Mouse (Mus musculus) kidney, adult 2 months (tissue): Measurements from ENCODE around the gene Elovl2. TPM values are rescaled to one million over a fixed set of nuclear protein-coding genes. Genes with fewer than 3 reads are reported as not detected.
"Not testable (repeated sequence)": the region's sequence is repeated elsewhere in the genome, so short reads cannot be mapped to it uniquely, and the experiment has no call there.

Experiments used
- DNase-seq: peaks from one replicate; pipeline ENCODE4 v3.0.0; 2021
- H3K27ac ChIP-seq: fragments of 200-500 bp; 2 replicates; pipeline ENCODE4 v1.5.1; 2012; ENCODE audit warnings: low read depth, low read length, control low read depth, inconsistent platforms; ENCODE audit not compliant: insufficient read depth
- H3K27me3 ChIP-seq: fragments of 200-500 bp; replicated peaks from 2 replicates; pipeline ENCODE4 v1.6.1; 2012; ENCODE audit warnings: mild to moderate bottlenecking, moderate library complexity, low read length, inconsistent platforms; ENCODE audit not compliant: control insufficient read depth, insufficient read depth
- H3K36me3 ChIP-seq: fragments of 200-500 bp; 2 replicates; pipeline ENCODE4 v1.6.1; 2012; ENCODE audit warnings: mild to moderate bottlenecking, moderate library complexity, low read length, inconsistent platforms; ENCODE audit not compliant: control insufficient read depth, insufficient read depth
- H3K4me1 ChIP-seq: fragments of 200-500 bp; 2 replicates; pipeline ENCODE4 v1.6.1; 2011; ENCODE audit warnings: low read length; ENCODE audit not compliant: control insufficient read depth, insufficient read depth
- H3K4me3 ChIP-seq: fragments of 200-500 bp; 2 replicates; pipeline ENCODE4 v1.5.1; 2011; ENCODE audit warnings: mild to moderate bottlenecking, low read depth, low read length, control low read depth; ENCODE audit not compliant: insufficient read depth
- CTCF ChIP-seq: fragments of 200-500 bp; conservative IDR thresholded peaks from 2 replicates; pipeline ENCODE4 v1.5.1; 2011; ENCODE audit warnings: low read depth, mild to moderate bottlenecking, control low read depth, low read length, moderate library complexity, mixed read lengths; ENCODE audit not compliant: insufficient read depth, insufficient read length
- POLR2A ChIP-seq: fragments of 200-500 bp; IDR thresholded peaks from one replicate; pipeline ENCODE4 v1.6.1; 2011; ENCODE audit warnings: low read depth, low read length, control low read depth
- WGBS: fragments of 180-500 bp; shearing (Covaris S2); methylation state at CpG from one replicate; pipeline ENCODE4 v1.1.7; 2018; 5-methylcytosine and 5-hydroxymethylcytosine counted together
- polyA plus RNA-seq: library from polyadenylated mRNA; depleted of rRNA; stranded (reverse); fragments of >200 nt; gene quantifications from 2 replicates; pipeline ENCODE4 v1.2.3, GENCODE M21; 2012; rRNA removed

The Elovl2 gene
- polyA plus RNA-seq, result 31.7 and 34.6 TPM in 2 replicates

DNA sequence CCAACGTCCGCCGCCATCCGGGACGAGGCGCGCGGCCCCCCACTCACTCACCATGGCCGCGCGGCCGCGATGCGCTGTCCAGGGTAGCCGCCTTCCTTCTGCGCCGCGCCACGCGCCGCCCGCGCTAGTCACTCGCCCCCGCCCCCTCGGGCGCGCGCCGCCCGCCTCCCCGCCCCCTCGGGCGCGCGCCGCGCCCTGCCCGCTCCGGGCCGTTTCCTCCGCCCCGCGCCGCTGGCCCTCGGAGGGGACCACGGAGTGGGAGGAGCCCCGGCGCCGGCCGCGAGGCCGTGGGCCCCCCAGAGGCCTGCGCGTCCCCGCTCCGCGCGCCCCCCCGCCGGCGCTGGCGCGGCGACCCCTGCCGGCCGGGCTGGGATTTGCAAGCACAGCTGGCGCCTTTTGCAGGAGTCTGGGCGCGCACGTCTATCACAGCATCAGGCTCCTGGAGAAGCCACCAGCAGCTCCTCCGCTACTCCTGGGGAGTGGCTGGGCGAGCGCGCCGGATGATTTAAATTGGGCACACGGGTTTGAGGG lies at the start of gene Elovl2:
Elovl2 (minus strand) TSS at position 102 of the 531 bp plus-strand sequence.
- Histone ChIP-seq H3K36me3 (no peaks in the 10 kb centered on the region), H3K4me1 (peaks cover 9% of the 10 kb centered on the region; the same call in 1 of the 2 replicates), H3K27ac (no peak within 1 kb of the TSS), H3K27me3 (no peaks in the 10 kb centered on the region), H3K4me3 (peak within 1 kb of the TSS; percentile 42)
- DNase-seq, result peak; percentile 80
- 2% methylated on average over 74 of the region's 77 CpGs for WGBS
- TF ChIP-seq POLR2A (no peak), CTCF (peak; percentile 40)

DNA sequence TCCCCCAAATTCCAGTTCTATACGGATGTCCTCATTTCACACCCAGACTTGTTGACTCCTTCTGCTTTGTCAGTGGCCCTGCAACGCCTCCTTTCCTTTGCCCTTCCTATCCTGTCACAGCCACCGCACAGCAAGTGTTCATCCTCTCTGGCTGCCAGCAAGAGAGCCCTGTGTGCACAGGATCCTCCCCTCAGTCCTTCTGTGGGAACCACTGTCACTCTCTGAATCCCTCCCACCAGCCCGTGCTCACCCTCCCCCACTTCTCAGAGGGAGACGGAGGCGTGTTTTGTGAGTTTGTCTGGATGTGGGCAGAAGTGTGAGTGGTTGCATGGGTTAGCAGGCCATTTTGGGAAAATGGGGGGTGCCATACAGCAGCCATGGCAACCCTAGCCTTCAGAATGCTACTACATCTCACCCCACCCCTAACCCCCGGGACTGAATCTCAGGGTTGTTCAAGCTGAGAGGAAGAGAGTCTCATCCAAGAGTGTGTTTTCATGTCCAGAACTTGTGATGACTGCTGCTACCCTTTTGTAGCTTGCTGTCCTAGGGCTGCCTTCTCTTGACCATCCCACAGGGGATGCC lies 47.7 kb upstream of the Elovl2 start:
- DNase-seq, result no peak
- H3K36me3 ChIP-seq, result no peaks in the 10 kb centered on the region
- H3K27ac ChIP-seq, result no peak overlapping the region
- H3K4me3 ChIP-seq, result no peak overlapping the region
- TF ChIP-seq POLR2A (no peak), CTCF (no peak)
- no peaks in the 10 kb centered on the region for H3K27me3 ChIP-seq
- WGBS, result 44% methylated on average over 7 of the region's 7 CpGs
- no peaks in the 10 kb centered on the region for H3K4me1 ChIP-seq

DNA sequence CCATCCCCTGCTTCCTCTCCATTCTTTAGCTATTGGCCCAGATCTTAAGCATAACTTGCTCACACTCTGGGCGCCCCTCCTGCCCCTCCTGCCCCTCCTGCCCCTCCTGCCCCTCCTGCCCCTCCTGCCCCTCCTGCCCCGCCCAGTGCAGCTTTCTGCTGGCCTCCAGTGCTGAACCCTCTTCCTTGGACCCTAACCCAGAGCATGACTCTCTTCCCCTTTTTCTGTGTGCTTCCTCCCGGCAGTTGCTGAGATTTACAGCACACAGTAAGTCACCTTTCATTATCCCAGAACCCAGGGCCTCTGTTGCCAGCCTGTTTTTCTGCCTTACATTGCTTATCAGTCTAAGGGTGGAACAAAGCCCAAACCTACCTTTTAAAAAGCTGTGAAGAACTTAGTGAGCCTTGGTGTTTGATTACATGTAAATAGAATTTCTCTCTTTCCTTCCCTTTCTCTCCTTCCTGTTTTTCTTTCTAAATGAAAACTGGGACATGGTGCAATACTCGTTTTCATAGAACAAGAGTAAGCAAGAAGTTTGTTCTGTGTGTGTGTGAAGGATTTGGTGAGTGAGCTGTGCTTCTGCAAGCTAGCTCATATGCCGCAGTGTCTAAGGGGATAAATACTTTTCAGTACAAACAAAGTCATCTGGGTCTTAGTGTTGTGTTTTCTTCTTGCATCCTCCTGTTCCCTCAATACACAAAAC lies 43.2 kb upstream of the Elovl2 start:
- Histone ChIP-seq H3K4me3 (no peak overlapping the region), H3K27me3 (no peaks in the 10 kb centered on the region), H3K4me1 (no peaks in the 10 kb centered on the region), H3K27ac (no peak overlapping the region), H3K36me3 (no peaks in the 10 kb centered on the region)
- 72% methylated on average over 5 of the region's 5 CpGs for WGBS
- TF ChIP-seq POLR2A, result no peak
- TF ChIP-seq CTCF, result no peak
- no peak for DNase-seq

DNA sequence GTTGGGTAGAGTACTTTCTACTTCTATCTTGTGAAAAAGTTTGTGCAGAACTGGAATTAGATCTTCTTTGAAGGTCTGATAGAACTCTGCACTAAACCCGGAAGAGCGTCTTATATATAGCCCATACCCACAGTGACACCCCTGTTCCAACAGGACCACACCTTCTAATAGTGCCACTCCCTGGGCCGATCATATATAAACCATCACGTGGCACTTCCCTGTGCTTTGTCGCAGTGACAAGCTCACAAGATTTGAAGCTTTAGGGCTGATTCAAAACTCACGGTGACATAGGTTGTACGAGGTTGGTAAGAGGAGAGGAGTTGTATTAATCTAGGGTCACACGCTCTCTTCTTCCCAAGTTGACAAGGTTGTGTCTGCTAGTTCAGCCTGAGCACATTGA lies 41.4 kb upstream of the Elovl2 start:
- not testable (repeated sequence) for H3K27ac ChIP-seq, H3K36me3 ChIP-seq, DNase-seq, H3K27me3 ChIP-seq, H3K4me3 ChIP-seq, H3K4me1 ChIP-seq
- 93% methylated on average over 8 of the region's 8 CpGs for WGBS

DNA sequence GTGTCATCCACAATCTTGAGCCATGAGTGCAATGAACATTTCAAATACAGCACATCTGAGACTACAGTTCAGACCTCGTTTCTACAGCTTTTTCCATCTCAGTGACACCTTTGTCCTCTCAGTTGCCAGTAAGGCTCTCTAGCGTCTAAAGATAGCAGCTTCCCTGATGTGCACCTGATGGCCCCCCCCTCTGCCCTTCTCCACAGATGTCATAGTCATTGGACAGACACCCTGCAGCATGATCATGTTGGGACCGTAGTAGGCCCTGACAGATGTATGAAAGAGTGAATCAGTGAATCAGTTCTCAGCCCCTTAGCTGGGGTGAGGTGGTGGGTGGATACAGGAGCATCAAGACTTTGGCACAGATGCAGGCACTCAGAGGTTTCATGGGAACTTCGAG lies 37.6 kb upstream of the Elovl2 start:
- H3K27ac ChIP-seq, result no peak overlapping the region
- no peak for DNase-seq
- no peak for TF ChIP-seq POLR2A
- TF ChIP-seq CTCF, result no peak
- no peak overlapping the region for H3K4me3 ChIP-seq
- H3K27me3 ChIP-seq, result no peaks in the 10 kb centered on the region
- no peaks in the 10 kb centered on the region for H3K36me3 ChIP-seq
- WGBS, result 85% methylated on average over 4 of the region's 4 CpGs
- H3K4me1 ChIP-seq, result no peaks in the 10 kb centered on the region

DNA sequence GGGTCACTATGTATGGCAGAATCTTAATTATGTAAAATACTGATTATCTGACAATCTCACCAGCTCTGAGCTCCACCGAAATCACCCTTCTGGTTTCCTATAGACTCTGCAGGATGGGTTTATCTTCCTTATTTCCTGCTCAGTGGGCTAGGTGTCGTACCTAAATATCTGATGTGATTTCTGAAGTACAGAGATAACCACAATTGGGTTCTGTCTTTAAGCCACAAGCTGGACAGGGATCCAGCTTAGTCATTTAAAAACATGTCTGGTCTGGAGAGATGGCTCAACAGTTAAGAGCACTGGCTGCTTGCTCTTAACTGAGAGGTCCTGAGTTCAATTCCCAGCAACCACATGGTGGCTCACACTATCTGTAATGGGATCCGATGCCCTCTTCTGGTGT lies 36.8 kb upstream of the Elovl2 start:
- no peak overlapping the region for H3K4me3 ChIP-seq
- no peaks in the 10 kb centered on the region for H3K36me3 ChIP-seq
- 98% methylated on average over 3 of the region's 3 CpGs for WGBS
- no peak for TF ChIP-seq POLR2A
- no peak for TF ChIP-seq CTCF
- no peak for DNase-seq
- no peaks in the 10 kb centered on the region for H3K27me3 ChIP-seq
- no peak overlapping the region for H3K27ac ChIP-seq
- no peaks in the 10 kb centered on the region for H3K4me1 ChIP-seq

DNA sequence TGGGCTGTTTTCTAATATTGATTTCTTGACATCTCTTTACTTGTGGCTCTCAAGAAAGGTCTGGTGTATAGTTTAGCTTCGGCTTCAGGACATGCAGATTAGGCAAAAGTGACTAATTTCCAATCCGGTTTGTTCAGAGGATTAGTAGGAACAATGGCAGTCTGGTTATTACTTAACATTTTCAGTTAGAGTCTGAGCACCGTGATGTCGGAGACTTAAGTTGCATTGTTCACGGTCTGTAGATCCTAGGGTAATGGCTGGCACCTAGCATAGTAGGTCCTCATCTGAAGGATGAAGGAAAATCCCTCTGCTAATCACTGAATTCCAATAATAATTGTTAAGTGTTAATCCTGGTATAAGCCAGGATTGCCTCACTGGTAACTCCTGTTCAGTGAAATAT lies 35.9 kb upstream of the Elovl2 start:
- Histone ChIP-seq H3K4me3 (no peak overlapping the region), H3K4me1 (no peaks in the 10 kb centered on the region), H3K27me3 (no peaks in the 10 kb centered on the region), H3K27ac (no peak overlapping the region), H3K36me3 (no peaks in the 10 kb centered on the region)
- 80% methylated on average over 5 of the region's 5 CpGs for WGBS
- no peak for DNase-seq
- no peak for TF ChIP-seq CTCF
- TF ChIP-seq POLR2A, result no peak
